Mouse (Mus musculus) hindbrain, postnatal 0 days (tissue): ENCODE results near the gene Dbf4. TPM values are rescaled to one million over a fixed set of nuclear protein-coding genes. Genes with fewer than 3 reads are reported as not detected.

Experiments used
- ATAC-seq: fragments of 200-750 bp; cut with Nextera tagmentation; 2 replicates; pipeline ENCODE4 v1.8.0; 2017; ENCODE audit warnings: mild to moderate bottlenecking, moderate TSS enrichment, moderate library complexity
- DNase-seq: peaks from one replicate; pipeline ENCODE4 v3.0.0-alpha.2; 2015; ENCODE audit warnings: low spot score
- H3K27ac ChIP-seq: fragments of 300-500 bp; sonication (generic); 2 replicates; pipeline ENCODE4 v1.5.1; 2014; ENCODE audit warnings: mild to moderate bottlenecking
- H3K27me3 ChIP-seq: fragments of 300-500 bp; sonication (generic); 2 replicates; pipeline ENCODE4 v1.6.1; 2014; ENCODE audit warnings: low read length, mixed read lengths; ENCODE audit not compliant: insufficient read depth
- H3K36me3 ChIP-seq: fragments of 300-500 bp; sonication (generic); 2 replicates; pipeline ENCODE4 v1.6.1; 2014; ENCODE audit warnings: low read length, mixed read lengths; ENCODE audit not compliant: insufficient read depth
- H3K4me1 ChIP-seq: fragments of 300-500 bp; sonication (generic); 2 replicates; pipeline ENCODE4 v1.6.1; 2014; ENCODE audit warnings: antibody characterized with exemption, low read length, mixed read lengths; ENCODE audit not compliant: insufficient read depth
- H3K4me2 ChIP-seq: fragments of 300-500 bp; sonication (generic); 2 replicates; pipeline ENCODE4 v1.6.1; 2014; ENCODE audit warnings: low read depth, mild to moderate bottlenecking, low read length, moderate library complexity, mixed read lengths
- H3K4me3 ChIP-seq: fragments of 300-500 bp; sonication (generic); 2 replicates; pipeline ENCODE4 v1.5.1; 2014; ENCODE audit warnings: low read length
- H3K9ac ChIP-seq: fragments of 300-500 bp; sonication (generic); replicated peaks from 2 replicates; pipeline ENCODE4 v1.6.1; 2014; ENCODE audit warnings: mild to moderate bottlenecking, low read length, moderate library complexity, mixed read lengths
- H3K9me3 ChIP-seq: fragments of 300-500 bp; sonication (generic); 2 replicates; pipeline ENCODE4 v1.6.1; 2016; ENCODE audit warnings: low read length, mixed read lengths
- CTCF ChIP-seq: IDR thresholded peaks from 2 replicates; pipeline ENCODE4 v1.5.1; 2016; ENCODE audit warnings: antibody characterized with exemption, control low read depth, low read depth
- WGBS: fragments of 180-500 bp; shearing (Covaris S2); extraction: QIAGEN DNeasy Blood & Tissue Kit; methylation state at CpG from one replicate; pipeline ENCODE4 v1.1.7; 2014; 5-methylcytosine and 5-hydroxymethylcytosine counted together
- polyA plus RNA-seq: library from polyadenylated mRNA; unstranded; fragments of >200 nt; fragmentation: Nextera tagmentation; extraction: Ambion mirVana; gene quantifications from 2 replicates; pipeline ENCODE4 v1.2.1, GENCODE M21; 2015
- total RNA-seq: library from RNA; depleted of rRNA; stranded (reverse); fragments of >200 nt; gene quantifications from 2 replicates; pipeline ENCODE4 v1.2.3, GENCODE M21; 2014; rRNA removed

The Dbf4 gene
- total and polyA plus RNA-seq, 2 experiments from 2014 or later: 8.1 to 10.5 TPM

DNA sequence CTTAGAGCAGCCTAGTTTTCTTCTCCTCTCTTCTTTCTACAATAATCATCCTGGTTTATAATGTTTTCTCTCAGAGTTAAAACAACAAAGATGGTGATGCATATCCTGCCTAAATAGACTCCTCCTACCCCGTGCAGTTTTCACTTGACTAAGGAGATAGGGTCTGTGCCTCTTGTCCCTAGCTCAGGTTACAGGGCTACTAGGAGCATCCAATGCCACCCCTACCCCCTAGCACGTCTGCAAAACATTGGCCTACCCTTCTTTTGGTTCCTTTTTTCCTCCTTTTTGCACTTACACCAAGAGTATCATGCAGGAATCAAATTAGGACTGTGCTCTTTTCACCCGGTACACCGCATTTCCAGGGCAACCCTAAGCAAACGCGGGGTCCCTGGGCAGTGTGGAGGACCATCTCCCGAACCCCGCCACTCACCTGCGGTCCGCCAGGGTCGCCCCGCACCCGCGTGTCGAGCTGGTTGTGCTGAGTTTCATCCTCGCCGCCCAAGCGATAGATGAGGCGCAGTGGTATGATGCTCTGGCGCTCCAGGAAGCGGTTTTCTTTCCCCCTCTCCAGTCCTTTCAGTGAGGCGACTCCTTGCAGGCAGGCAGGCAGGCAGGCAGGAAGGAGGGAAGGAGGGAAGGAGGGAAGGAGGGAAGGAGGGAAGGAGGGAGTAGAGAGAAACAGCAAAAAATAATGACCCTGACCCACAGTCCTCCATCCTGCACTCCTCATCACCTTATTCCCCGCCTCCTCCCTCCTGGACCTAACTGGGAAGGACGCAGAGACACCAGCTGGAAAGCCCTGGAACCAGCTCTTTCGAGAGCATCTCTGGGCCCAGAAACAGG, 55.5 kb downstream of the Dbf4 start:
- Histone ChIP-seq H3K4me2 (peak overlapping the region; percentile 72), H3K27ac (peak overlapping the region; percentile 87), H3K27me3 (no peaks in the 10 kb centered on the region), H3K4me3 (peak overlapping the region; percentile 85), H3K9ac (peak overlapping the region; percentile 94), H3K9me3 (no peaks in the 10 kb centered on the region), H3K4me1 (no peaks in the 10 kb centered on the region), H3K36me3 (no peaks in the 10 kb centered on the region)
- peak; percentile 14; the same call in 1 of the 2 replicates for TF ChIP-seq CTCF
- ATAC-seq (peak; percentile 65), DNase-seq (peak; percentile 55)
- 1% methylated on average over 25 of the region's 25 CpGs for WGBS

DNA sequence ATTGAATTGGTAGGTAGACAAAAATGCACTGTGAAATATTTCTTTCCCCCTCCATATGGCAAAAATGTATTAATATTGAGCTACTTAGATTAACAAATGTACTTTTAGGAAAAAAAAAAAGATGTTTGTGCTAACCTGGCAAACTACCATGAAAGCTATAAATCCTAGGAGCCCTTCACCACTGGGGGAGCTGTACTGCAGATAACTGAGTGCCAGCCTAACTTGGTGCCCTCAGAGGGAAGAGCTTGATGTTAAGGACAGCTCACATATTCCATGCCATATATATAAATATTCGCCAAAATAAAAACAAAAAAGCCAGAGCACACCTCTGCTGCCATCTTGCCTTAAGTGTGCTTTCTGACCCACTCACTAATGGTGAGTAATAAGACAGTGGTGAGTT, 60.2 kb downstream of the Dbf4 start:
- Histone ChIP-seq H3K9ac (no peak overlapping the region), H3K4me3 (no peak overlapping the region), H3K27me3 (no peaks in the 10 kb centered on the region), H3K9me3 (no peaks in the 10 kb centered on the region), H3K36me3 (no peaks in the 10 kb centered on the region), H3K4me1 (0 out of 2 replicates have a peak, but pooled peaks cover 5% of the 10 kb centered on the region), H3K27ac (no peak overlapping the region), H3K4me2 (no peak overlapping the region)
- WGBS: 68% methylated on average over 1 of the region's 1 CpGs
- peak; percentile 69 for TF ChIP-seq CTCF
- DNase-seq: peak; percentile 71
- no peak for ATAC-seq

DNA sequence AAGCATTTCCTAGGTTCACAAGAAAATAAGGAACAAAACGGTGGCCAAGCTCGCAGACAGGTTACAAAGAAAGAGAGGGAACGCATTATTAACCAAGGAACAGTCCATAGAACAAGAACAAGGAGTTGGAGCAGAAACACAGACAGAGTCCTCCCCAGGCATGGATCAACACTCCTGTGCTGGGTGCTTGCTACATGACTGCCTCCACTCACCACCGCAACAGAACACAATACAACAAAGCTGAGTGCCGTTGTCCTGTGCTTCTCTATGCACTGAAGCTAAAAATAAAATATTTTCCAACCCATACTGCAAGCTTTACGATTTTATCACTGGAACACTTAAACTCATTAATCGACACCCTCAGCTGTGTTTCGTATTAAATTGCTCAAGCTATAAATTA, 64.8 kb downstream of the Dbf4 start:
- Histone ChIP-seq H3K36me3 (no peaks in the 10 kb centered on the region), H3K9me3 (no peaks in the 10 kb centered on the region), H3K9ac (no peak overlapping the region), H3K27me3 (no peaks in the 10 kb centered on the region), H3K4me3 (no peak overlapping the region), H3K4me1 (0 out of 2 replicates have a peak, but pooled peaks cover 5% of the 10 kb centered on the region), H3K27ac (no peak overlapping the region), H3K4me2 (peak overlapping the region; percentile 8; the same call in 1 of the 2 replicates)
- no peak for ATAC-seq
- DNase-seq: no peak
- TF ChIP-seq CTCF: no peak
- 56% methylated on average over 8 of the region's 8 CpGs for WGBS

DNA sequence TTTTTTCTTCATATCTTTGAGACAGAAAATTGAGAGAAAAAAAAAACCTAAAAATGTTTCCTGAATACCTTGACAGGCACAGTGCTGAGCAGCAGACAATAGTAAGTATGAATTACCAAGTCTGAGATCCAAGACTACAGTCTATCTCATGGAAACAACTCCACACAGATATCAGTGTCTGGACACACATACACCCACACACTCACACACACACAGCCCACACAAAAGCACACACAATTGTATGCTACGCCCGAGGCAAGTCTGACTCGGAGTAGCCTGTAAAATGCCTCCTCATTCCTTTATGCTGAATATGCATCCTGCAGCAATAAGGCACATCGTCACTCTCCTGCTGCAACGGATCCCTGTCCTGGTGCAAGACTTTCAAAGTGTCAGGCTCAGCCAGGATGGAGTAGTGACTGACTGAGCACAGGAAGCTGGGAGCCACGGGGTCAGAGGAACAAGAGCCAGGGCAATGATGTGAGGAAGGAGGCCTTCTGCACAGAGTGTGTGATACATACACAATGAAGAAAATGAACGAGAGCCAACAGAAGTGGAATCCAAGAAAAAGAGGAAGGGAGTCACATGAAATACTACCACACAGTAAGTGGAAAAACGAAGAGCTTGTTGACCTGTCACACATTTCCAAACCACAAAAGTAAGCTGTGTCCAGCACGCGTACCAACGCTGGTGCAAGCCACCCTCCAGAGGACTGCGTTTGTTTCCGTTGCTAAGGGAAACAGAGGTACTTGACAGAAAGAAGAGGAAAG, 65.4 kb downstream of the Dbf4 start:
- 36% methylated on average over 13 of the region's 13 CpGs for WGBS
- Histone ChIP-seq H3K36me3 (no peaks in the 10 kb centered on the region), H3K27me3 (no peaks in the 10 kb centered on the region), H3K4me1 (0 out of 2 replicates have a peak, but pooled peaks cover 5% of the 10 kb centered on the region), H3K4me2 (no peak overlapping the region), H3K27ac (no peak overlapping the region), H3K9me3 (no peaks in the 10 kb centered on the region), H3K4me3 (no peak overlapping the region), H3K9ac (no peak overlapping the region)
- TF ChIP-seq CTCF: no peak
- DNase-seq (no peak), ATAC-seq (peak; percentile 54; the same call in 1 of the 2 replicates)

- 0 out of 2 replicates have a peak, but pooled peaks have one; percentile 52 for ATAC-seq
- WGBS: 37% methylated on average over 2 of the region's 2 CpGs
- Histone ChIP-seq H3K36me3 (no peaks in the 10 kb centered on the region), H3K4me2 (no peak overlapping the region), H3K9ac (no peak overlapping the region), H3K9me3 (no peaks in the 10 kb centered on the region), H3K27me3 (no peaks in the 10 kb centered on the region), H3K27ac (no peak overlapping the region), H3K4me3 (no peak overlapping the region), H3K4me1 (0 out of 2 replicates have a peak, but pooled peaks cover 5% of the 10 kb centered on the region)
- DNase-seq: peak; percentile 31
- no peak for TF ChIP-seq CTCF
Observed at GRCm38 (mm10) chr5:8356326-8356725, 66.2 kb downstream of the Dbf4 start.

GRCm38 (mm10) chr5:8349557-8349956, 73.0 kb downstream of the Dbf4 start:
- Histone ChIP-seq H3K27ac (no peak overlapping the region), H3K9me3 (no peaks in the 10 kb centered on the region), H3K9ac (no peak overlapping the region), H3K4me3 (no peak overlapping the region), H3K36me3 (0 out of 2 replicates have a peak, but pooled peaks cover 4% of the 10 kb centered on the region), H3K4me2 (no peak overlapping the region), H3K4me1 (no peaks in the 10 kb centered on the region), H3K27me3 (no peaks in the 10 kb centered on the region)
- DNase-seq: no peak
- TF ChIP-seq CTCF: no peak
- 83% methylated on average over 10 of the region's 10 CpGs for WGBS
- ATAC-seq: no peak

Other genes with a start within 250 kb of the Dbf4 start
- gene Adam22, start 54.6 kb downstream of the Dbf4 start, total RNA-seq: 81.7 and 91.2 TPM in 2 replicates
- 46.1 and 46.2 TPM in 2 replicates for gene Adam22, start 54.6 kb downstream of the Dbf4 start, polyA plus RNA-seq
- gene Slc25a40, start 134 bp upstream of the Dbf4 start, total RNA-seq: 8.5 and 11.0 TPM in 2 replicates
- 9.1 and 10.6 TPM in 2 replicates for gene Slc25a40, start 134 bp upstream of the Dbf4 start, polyA plus RNA-seq
- gene Rundc3b, start 200.2 kb upstream of the Dbf4 start, total RNA-seq: 35.5 and 50.1 TPM in 2 replicates
- 27.3 and 27.8 TPM in 2 replicates for gene Rundc3b, start 200.2 kb upstream of the Dbf4 start, polyA plus RNA-seq
- gene Abcb1a, start 237.4 kb upstream of the Dbf4 start, total RNA-seq: 5.1 and 6.6 TPM in 2 replicates
- 3.0 and 3.1 TPM in 2 replicates for gene Abcb1a, start 237.4 kb upstream of the Dbf4 start, polyA plus RNA-seq